Mouse (Mus musculus): ENCODE results near the gene Tmem117.

- no peak for TF ChIP-seq CTCF (IDR thresholded peaks at IDR 0.05; ENCODE audit: borderline replicate concordance, control insufficient read depth, extremely low read depth, insufficient read depth, low read length, poor library complexity)
- TF ChIP-seq POLR2A (IDR thresholded peaks at IDR 0.05; ENCODE audit: control insufficient read depth, extremely low read depth, insufficient read depth, low read length, poor library complexity), result no peak
These were observed 322.5 kb downstream of the Tmem117 start for GRCm38 (mm10) chr15:94951382-94952048.
